Mouse (Mus musculus) liver, embryonic 11.5 days (tissue): Measurements from ENCODE around the gene Shc1. TPM values are rescaled to one million over a fixed set of nuclear protein-coding genes. Genes with fewer than 3 reads are reported as not detected.

Experiments
- ATAC-seq: fragments of 200-750 bp; cut with Nextera tagmentation; replicated peaks from 2 replicates; pipeline ENCODE4 v1.8.0; 2017; ENCODE audit warnings: moderate number of reproducible peaks, mild to moderate bottlenecking, moderate TSS enrichment, moderate library complexity; ENCODE audit not compliant: low FRiP score
- DNase-seq: peaks from one replicate; pipeline ENCODE4 v3.0.0-alpha.2; 2017; ENCODE audit warnings: low spot score
- H3K27ac ChIP-seq: fragments of 300-500 bp; sonication (generic); 2 replicates; pipeline ENCODE4 v1.5.1; 2014; ENCODE audit warnings: mild to moderate bottlenecking, low read depth, low read length, control low read depth
- H3K27me3 ChIP-seq: fragments of 300-500 bp; sonication (generic); replicated peaks from 2 replicates; pipeline ENCODE4 v1.6.1; 2014; ENCODE audit warnings: low read length, mixed read lengths; ENCODE audit not compliant: control insufficient read depth, insufficient read depth
- H3K36me3 ChIP-seq: fragments of 300-500 bp; sonication (generic); 2 replicates; pipeline ENCODE4 v1.6.1; 2014; ENCODE audit warnings: mild to moderate bottlenecking, low read length, moderate library complexity, mixed read lengths; ENCODE audit not compliant: control insufficient read depth, insufficient read depth
- H3K4me1 ChIP-seq: fragments of 300-500 bp; sonication (generic); replicated peaks from 2 replicates; pipeline ENCODE4 v1.6.1; 2014; ENCODE audit warnings: low read length, mixed read lengths; ENCODE audit not compliant: control insufficient read depth, insufficient read depth
- H3K4me2 ChIP-seq: fragments of 300-500 bp; sonication (generic); 2 replicates; pipeline ENCODE4 v1.6.1; 2014; ENCODE audit warnings: mild to moderate bottlenecking, control low read depth, moderate library complexity
- H3K4me3 ChIP-seq: fragments of 300-500 bp; sonication (generic); 2 replicates; pipeline ENCODE4 v1.5.1; 2014; ENCODE audit warnings: low read depth, low read length, control low read depth
- H3K9ac ChIP-seq: fragments of 300-500 bp; sonication (generic); 2 replicates; pipeline ENCODE4 v1.6.1; 2014; ENCODE audit warnings: low read depth, low read length, control low read depth
- H3K9me3 ChIP-seq: fragments of 300-500 bp; sonication (generic); 2 replicates; pipeline ENCODE4 v1.6.1; 2016; ENCODE audit warnings: low read length, inconsistent platforms, mixed read lengths; ENCODE audit not compliant: control insufficient read depth
- WGBS: fragments of 180-500 bp; shearing (Covaris S2); extraction: QIAGEN DNeasy Blood & Tissue Kit; methylation state at CpG from one replicate; pipeline ENCODE4 v1.1.7; 2014; 5-methylcytosine and 5-hydroxymethylcytosine counted together
- polyA plus RNA-seq: library from polyadenylated mRNA; unstranded; fragments of >200 nt; fragmentation: Nextera tagmentation; extraction: Ambion mirVana; gene quantifications from 2 replicates; pipeline ENCODE4 v1.2.1, GENCODE M21; 2014

Gene Shc1
- polyA plus RNA-seq, 1 experiment from 2014 or later = 75.6 TPM

DNA sequence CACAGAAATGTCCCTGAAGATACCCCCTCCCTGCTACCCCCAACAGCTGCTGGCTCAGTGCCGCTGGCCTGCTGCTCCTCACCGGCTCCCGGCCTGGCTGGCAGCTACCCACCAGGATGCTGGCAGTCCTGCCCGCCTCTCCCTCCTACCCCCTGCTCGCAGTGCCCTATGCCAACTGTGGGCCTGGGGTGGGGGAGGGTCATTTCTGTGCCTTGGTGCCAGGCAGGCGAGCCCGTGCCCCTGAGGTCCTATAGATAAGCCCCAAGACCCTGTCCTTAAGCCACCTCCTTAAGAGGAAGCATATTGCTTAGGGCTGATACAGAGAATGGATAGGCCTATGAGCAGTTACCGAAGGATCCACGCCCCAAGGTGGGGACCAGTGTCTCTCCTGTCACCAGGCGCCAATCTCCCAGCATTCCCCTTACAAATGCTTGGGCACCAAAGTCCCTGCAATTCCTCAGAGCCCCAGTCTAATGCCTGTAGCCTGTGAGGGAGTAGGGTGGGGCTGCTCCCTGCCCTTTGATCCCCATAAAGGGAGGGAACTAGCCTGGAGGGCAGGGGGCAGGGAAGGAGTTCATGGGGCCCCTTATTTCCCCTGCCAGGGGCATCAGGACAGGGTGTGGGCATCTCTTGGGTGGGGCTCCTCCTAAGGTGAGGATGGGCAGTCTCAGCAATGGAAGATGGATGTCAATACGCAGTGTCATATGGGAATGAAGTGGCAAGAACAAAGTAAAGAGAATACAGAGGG lies 29.9 kb upstream of the Shc1 start:
- Histone ChIP-seq H3K4me3 (no peak overlapping the region), H3K4me2 (peak overlapping the region; percentile 28; the same call in 1 of the 2 replicates), H3K27me3 (no peaks in the 10 kb centered on the region; the same call in 1 of the 2 replicates), H3K9me3 (no peaks in the 10 kb centered on the region), H3K9ac (0 out of 2 replicates have a peak overlapping the region, but pooled peaks have one; percentile 11), H3K27ac (no peak overlapping the region), H3K36me3 (no peaks in the 10 kb centered on the region; the same call in 1 of the 2 replicates), H3K4me1 (peaks cover 54% of the 10 kb centered on the region)
- ATAC-seq (no peak), DNase-seq (no peak)
- WGBS = 61% methylated on average over 11 of the region's 11 CpGs

DNA sequence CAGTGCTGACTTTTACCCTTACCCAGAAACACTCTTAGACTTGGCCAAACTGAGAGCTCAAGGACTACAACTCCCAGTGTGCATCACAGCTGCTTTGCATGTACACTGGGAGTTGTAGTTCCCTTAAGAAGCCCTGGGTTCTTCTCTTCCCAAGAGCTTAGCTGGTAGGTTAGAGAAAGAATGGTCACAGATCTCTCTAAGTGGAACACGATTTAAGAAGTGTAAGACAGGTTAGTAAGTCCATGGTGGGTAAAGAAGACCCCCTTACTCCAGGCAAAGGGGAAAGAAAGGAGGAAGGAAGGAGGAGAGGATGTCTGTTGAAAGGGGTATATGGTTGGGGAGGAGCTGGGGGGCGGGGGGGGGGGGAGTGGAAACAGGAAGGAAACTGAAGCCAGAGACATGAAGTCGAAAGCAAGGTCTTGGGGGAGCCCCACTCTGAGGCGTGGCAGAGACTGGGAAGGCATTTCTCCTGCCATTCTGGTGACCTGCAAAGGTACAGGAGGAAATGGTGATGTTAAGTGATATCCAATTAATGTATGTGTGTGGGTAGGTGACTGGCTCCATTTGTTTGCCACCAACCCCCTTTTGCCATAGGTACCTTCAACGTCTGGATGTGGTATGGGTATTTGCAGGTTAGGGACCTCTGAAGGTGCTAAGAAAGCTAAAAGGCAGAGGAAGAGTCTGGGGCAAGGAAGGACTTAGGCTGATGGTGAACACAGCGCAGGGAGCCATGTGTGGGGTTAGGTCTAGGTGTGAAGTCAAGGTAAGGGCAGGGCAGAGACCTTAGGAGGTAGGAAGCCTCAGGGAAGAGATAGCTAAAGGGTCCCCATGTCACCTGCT lies 29.1 kb upstream of the Shc1 start:
- DNase-seq (no peak), ATAC-seq (no peak)
- Histone ChIP-seq H3K4me2 (no peak overlapping the region), H3K27me3 (no peaks in the 10 kb centered on the region; the same call in 1 of the 2 replicates), H3K36me3 (no peaks in the 10 kb centered on the region; the same call in 1 of the 2 replicates), H3K27ac (no peak overlapping the region), H3K4me1 (peaks cover 57% of the 10 kb centered on the region), H3K9me3 (no peaks in the 10 kb centered on the region), H3K9ac (no peak overlapping the region), H3K4me3 (no peak overlapping the region)
- WGBS = 47% methylated on average over 6 of the region's 6 CpGs

DNA sequence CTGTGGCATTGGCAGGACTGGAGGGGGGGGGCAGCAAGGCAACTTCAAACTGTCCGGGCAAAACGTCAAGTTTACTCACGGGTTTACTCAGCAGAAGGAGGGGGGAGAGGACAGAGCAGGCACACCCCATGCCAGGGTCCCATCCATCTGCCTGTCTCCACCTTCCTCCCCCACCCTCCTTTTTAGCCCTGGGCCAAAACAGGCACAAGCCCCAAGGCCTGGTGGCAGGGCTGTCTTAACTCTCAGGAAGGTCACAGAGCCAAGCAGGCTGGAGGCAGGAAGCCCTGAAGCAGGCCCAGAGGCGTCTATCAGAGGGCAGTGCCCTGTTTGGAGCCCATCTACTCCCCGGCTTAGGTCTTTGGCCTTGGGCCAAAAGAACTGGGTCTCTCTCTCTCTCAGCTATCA lies 28.1 kb upstream of the Shc1 start:
- Histone ChIP-seq H3K27me3 (no peaks in the 10 kb centered on the region; the same call in 1 of the 2 replicates), H3K4me2 (no peak overlapping the region; the same call in 1 of the 2 replicates), H3K4me3 (no peak overlapping the region), H3K36me3 (no peaks in the 10 kb centered on the region; the same call in 1 of the 2 replicates), H3K9ac (no peak overlapping the region), H3K4me1 (peaks cover 57% of the 10 kb centered on the region), H3K9me3 (no peaks in the 10 kb centered on the region), H3K27ac (no peak overlapping the region)
- ATAC-seq = no peak
- no peak for DNase-seq
- 42% methylated on average over 5 of the region's 5 CpGs for WGBS

DNA sequence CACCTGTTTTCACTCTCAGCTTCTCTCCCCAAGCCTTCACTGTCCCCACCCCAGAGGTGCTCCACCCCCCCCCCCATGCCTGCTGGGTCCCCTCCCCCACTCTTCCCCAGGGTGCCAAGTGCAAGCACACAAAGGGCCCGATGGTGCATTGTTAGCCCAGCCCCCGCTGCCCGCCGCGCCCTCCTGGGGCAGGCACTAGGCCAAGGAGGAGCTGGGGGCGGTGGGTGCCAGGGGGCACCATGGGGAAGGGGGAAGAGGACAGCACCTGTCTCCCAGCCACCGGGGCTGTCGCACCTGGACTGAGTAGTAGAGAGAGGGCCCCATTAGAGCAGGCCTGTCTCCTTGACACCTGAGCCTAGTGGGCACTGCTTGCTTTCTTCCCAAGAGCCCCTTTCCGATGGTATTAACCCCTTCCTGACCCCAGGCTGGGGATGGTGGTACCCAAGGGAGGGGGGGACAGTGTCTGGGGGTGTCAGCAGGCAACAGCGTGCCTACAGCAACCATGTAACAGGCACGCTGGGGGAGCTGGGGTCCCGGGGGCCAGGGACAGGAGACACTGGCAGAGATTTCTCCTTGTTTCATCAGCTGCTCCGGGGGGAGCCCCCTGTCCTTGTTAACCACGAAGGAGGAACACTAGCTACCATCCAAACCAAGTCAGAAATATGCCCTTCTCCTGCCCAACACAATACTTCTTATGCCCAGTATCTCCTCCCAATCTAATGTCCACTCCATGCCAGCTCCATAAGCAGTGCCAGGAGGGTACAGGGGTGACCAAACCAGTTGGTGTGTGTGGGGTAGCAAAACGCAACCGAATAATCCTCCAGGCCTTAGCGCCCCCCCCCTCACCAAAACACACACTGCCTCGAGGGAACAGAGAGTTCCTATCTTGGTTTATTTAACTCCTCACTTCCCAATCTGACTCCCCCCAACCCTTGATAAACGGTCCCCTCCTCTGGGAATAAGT lies 27.3 kb upstream of the Shc1 start:
- ATAC-seq = no peak
- Histone ChIP-seq H3K9ac (peak overlapping the region; percentile 61), H3K4me3 (peak overlapping the region; percentile 64), H3K27me3 (no peaks in the 10 kb centered on the region; the same call in 1 of the 2 replicates), H3K4me2 (peak overlapping the region; percentile 99), H3K9me3 (no peaks in the 10 kb centered on the region), H3K36me3 (no peaks in the 10 kb centered on the region; the same call in 1 of the 2 replicates), H3K27ac (peak overlapping the region; percentile 43; the same call in 1 of the 2 replicates), H3K4me1 (peaks cover 50% of the 10 kb centered on the region)
- 24% methylated on average over 19 of the region's 19 CpGs for WGBS
- no peak for DNase-seq

DNA sequence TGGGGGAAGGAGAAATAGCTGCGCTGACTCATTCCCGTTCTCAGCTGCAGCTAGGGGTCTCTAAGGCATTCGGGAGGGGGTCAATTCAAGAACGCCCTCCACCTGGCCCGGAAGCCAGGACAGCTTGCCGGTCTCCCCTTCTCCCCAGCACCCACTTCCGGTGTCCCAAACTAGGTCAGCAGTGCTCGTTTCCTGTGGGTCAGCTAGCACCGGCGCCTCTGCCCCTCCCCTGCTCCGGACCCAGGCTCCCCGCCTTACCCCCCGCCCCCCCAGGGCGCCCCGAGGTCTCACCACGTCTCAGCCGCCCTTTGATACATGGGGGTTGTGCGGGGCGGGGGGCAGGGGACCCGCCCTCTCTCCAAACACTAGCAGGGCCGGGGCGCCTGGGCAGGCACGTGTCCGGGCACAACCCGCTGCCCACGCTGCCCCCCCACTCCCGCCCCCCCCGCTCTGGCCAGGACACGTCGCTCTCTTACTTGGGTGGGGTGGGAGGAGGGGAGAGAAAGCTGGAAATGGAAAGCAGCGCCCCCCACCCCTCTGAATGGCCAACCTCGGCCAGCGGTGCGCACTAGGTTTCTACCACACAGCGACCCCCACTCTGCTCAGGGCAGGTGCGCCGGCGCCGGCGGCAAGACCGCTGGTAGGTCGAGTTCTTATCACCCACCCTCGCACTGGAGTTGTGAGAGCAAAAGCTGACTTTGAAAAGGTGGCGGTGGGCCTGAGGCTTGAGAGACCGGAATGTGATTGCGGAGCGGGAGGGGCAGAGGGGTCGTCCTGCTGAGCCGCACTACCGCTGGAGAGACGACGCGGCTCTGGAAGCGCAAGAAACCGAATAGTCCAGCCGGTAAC lies 26.4 kb upstream of the Shc1 start:
- Histone ChIP-seq H3K4me2 (peak overlapping the region; percentile 99), H3K36me3 (no peaks in the 10 kb centered on the region), H3K4me1 (peaks cover 53% of the 10 kb centered on the region), H3K27me3 (no peaks in the 10 kb centered on the region; the same call in 1 of the 2 replicates), H3K9me3 (no peaks in the 10 kb centered on the region), H3K27ac (peak overlapping the region; percentile 43), H3K9ac (peak overlapping the region; percentile 61), H3K4me3 (peak overlapping the region; percentile 64)
- WGBS = 1% methylated on average over 51 of the region's 56 CpGs
- DNase-seq (peak; percentile 66), ATAC-seq (no peak)

DNA sequence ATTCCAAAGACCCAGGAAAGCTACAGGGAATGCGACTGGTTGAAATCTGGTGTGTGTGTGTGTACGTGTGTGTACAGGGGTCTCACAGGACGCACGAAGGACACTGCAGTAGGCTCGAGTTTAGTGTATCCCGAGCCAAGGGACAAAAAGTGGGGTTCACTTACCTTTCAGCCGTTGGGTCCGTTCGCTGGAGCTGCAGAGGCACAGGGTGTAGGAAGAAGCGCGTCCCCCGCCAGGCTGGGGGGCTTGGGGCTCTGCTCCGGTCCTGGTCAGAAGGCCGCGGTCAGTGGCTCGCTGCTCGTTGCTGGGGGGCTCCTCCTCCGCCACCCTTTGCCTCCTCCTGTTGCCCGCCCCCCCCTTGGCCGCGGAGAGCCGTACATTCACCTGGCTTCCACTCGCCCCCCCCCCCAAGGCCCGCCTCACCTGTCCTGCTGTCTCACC lies 25.4 kb upstream of the Shc1 start:
- no peaks in the 10 kb centered on the region for H3K36me3 ChIP-seq
- no peaks in the 10 kb centered on the region; the same call in 1 of the 2 replicates for H3K27me3 ChIP-seq
- peak overlapping the region; percentile 99 for H3K4me2 ChIP-seq
- peak overlapping the region; percentile 64 for H3K4me3 ChIP-seq
- peak overlapping the region; percentile 61 for H3K9ac ChIP-seq
- peak; percentile 59 for DNase-seq
- no peak for ATAC-seq
- no peaks in the 10 kb centered on the region for H3K9me3 ChIP-seq
- peak overlapping the region; percentile 43; the same call in 1 of the 2 replicates for H3K27ac ChIP-seq
- WGBS = under 1% methylated on average over 23 of the region's 24 CpGs
- H3K4me1 ChIP-seq = peaks cover 45% of the 10 kb centered on the region

DNA sequence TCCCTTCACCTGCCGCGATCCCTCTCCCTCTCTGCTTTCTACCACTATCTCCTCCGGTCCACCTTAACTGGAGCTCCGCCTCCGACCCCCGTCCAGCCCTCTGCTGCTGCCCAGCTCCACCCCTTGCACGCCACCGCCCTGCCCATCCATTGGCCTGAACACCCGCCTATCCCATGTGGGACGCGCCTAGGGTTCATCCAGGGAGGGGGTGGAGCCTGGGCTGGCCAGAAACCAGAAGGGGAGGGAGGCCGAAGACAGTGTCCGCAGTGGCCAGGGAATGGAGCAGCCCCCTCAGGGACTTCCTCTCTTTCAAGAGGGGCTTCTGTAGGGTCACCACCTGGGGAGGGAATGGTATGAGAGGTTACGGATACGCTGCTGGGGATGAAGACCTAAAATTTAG lies 24.6 kb upstream of the Shc1 start:
- Histone ChIP-seq H3K4me2 (peak overlapping the region; percentile 99), H3K4me3 (peak overlapping the region; percentile 64), H3K4me1 (peaks cover 38% of the 10 kb centered on the region), H3K27me3 (no peaks in the 10 kb centered on the region; the same call in 1 of the 2 replicates), H3K9me3 (no peaks in the 10 kb centered on the region), H3K27ac (peak overlapping the region; percentile 88), H3K9ac (peak overlapping the region; percentile 70), H3K36me3 (no peaks in the 10 kb centered on the region)
- under 1% methylated on average over 15 of the region's 15 CpGs for WGBS
- ATAC-seq (peak; percentile 92), DNase-seq (peak; percentile 96)
